Mouse (Mus musculus) limb, embryonic 12.5 days (tissue): ENCODE measurements at regions not wholly inside any gene's neighbourhood (a gene's known extent, or its start where the extent isn't known, plus 50 kb on each side); places are given as distances from the start of the nearest gene placed in this dataset.

Experiments used
- ATAC-seq: fragments of 200-750 bp; cut with Nextera tagmentation; 2 replicates; pipeline ENCODE4 v1.8.0; 2017; ENCODE audit warnings: low read depth, moderate TSS enrichment; ENCODE audit not compliant: insufficient number of reproducible peaks, insufficient read depth, low FRiP score, low TSS enrichment
- H3K27ac ChIP-seq: fragments of 300-500 bp; sonication (generic); 2 replicates; pipeline ENCODE4 v1.5.1; 2016; ENCODE audit warnings: mild to moderate bottlenecking, moderate library complexity
- H3K27me3 ChIP-seq: fragments of 300-500 bp; sonication (generic); 2 replicates; pipeline ENCODE4 v1.6.1; 2016; ENCODE audit warnings: mild to moderate bottlenecking, moderate library complexity
- H3K36me3 ChIP-seq: fragments of 300-500 bp; sonication (generic); 2 replicates; pipeline ENCODE4 v1.6.1; 2016; ENCODE audit warnings: mild to moderate bottlenecking, moderate library complexity
- H3K4me1 ChIP-seq: fragments of 300-500 bp; sonication (generic); replicated peaks from 2 replicates; pipeline ENCODE4 v1.6.1; 2016
- H3K4me2 ChIP-seq: fragments of 300-500 bp; sonication (generic); 2 replicates; pipeline ENCODE4 v1.6.1; 2016; ENCODE audit warnings: mild to moderate bottlenecking, moderate library complexity
- H3K4me3 ChIP-seq: fragments of 300-500 bp; sonication (generic); replicated peaks from 2 replicates; pipeline ENCODE4 v1.5.1; 2016; ENCODE audit warnings: mild to moderate bottlenecking
- H3K9ac ChIP-seq: fragments of 300-500 bp; sonication (generic); replicated peaks from 2 replicates; pipeline ENCODE4 v1.6.1; 2016; ENCODE audit warnings: mild to moderate bottlenecking, moderate library complexity
- H3K9me3 ChIP-seq: fragments of 300-500 bp; sonication (generic); 2 replicates; pipeline ENCODE4 v1.6.1; 2016; ENCODE audit warnings: mild to moderate bottlenecking, moderate library complexity
- WGBS: fragments of 180-500 bp; shearing (Covaris S2); methylation state at CpG from one replicate; pipeline ENCODE4 v1.1.7; 2016; 5-methylcytosine and 5-hydroxymethylcytosine counted together

GRCm38 (mm10) chr1:73495971-73496749 lies 480.5 kb upstream of the Tnp1 start:
- no peaks in the 10 kb centered on the region for H3K27me3 ChIP-seq
- no peaks in the 10 kb centered on the region for H3K9me3 ChIP-seq
- no peaks in the 10 kb centered on the region for H3K36me3 ChIP-seq
- H3K4me3 ChIP-seq: no peak overlapping the region
- no peak overlapping the region for H3K9ac ChIP-seq
- no peak for ATAC-seq
- no peak overlapping the region for H3K27ac ChIP-seq
- H3K4me1 ChIP-seq: no peaks in the 10 kb centered on the region
- no peak overlapping the region for H3K4me2 ChIP-seq

- Histone ChIP-seq H3K4me3 (no peak overlapping the region), H3K9ac (no peak overlapping the region), H3K36me3 (no peaks in the 10 kb centered on the region), H3K9me3 (no peaks in the 10 kb centered on the region), H3K27ac (no peak overlapping the region), H3K4me2 (no peak overlapping the region), H3K27me3 (no peaks in the 10 kb centered on the region), H3K4me1 (peaks cover 11% of the 10 kb centered on the region)
- 63% methylated on average over 2 of the region's 2 CpGs for WGBS
- no peak for ATAC-seq
Measured at GRCm38 (mm10) chr1:73481956-73482355, 466.2 kb upstream of the Tnp1 start.

- Histone ChIP-seq H3K9me3 (no peaks in the 10 kb centered on the region), H3K36me3 (no peaks in the 10 kb centered on the region), H3K4me2 (no peak overlapping the region), H3K27ac (no peak overlapping the region), H3K27me3 (no peaks in the 10 kb centered on the region), H3K9ac (no peak overlapping the region), H3K4me1 (peaks cover 11% of the 10 kb centered on the region), H3K4me3 (no peak overlapping the region)
- ATAC-seq: no peak
- 33% methylated on average over 4 of the region's 4 CpGs for WGBS
Measured at GRCm38 (mm10) chr1:73479349-73479920, 463.7 kb upstream of the Tnp1 start.

GRCm38 (mm10) chr1:73460598-73460997 lies 444.9 kb upstream of the Tnp1 start:
- H3K36me3 ChIP-seq: no peaks in the 10 kb centered on the region
- no peak overlapping the region for H3K9ac ChIP-seq
- no peak for ATAC-seq
- H3K27ac ChIP-seq: no peak overlapping the region
- no peak overlapping the region for H3K4me3 ChIP-seq
- no peaks in the 10 kb centered on the region for H3K9me3 ChIP-seq
- no peak overlapping the region for H3K4me2 ChIP-seq
- no peaks in the 10 kb centered on the region for H3K27me3 ChIP-seq
- H3K4me1 ChIP-seq: peaks cover 24% of the 10 kb centered on the region
- WGBS: 71% methylated on average over 3 of the region's 3 CpGs

GRCm38 (mm10) chr1:73459754-73460534 lies 444.2 kb upstream of the Tnp1 start:
- Histone ChIP-seq H3K9me3 (no peaks in the 10 kb centered on the region), H3K4me2 (no peak overlapping the region), H3K4me3 (no peak overlapping the region), H3K4me1 (peaks cover 21% of the 10 kb centered on the region), H3K27ac (no peak overlapping the region), H3K27me3 (no peaks in the 10 kb centered on the region), H3K9ac (no peak overlapping the region), H3K36me3 (no peaks in the 10 kb centered on the region)
- ATAC-seq: no peak
- 57% methylated on average over 13 of the region's 13 CpGs for WGBS

GRCm38 (mm10) chr1:73457261-73457660 lies 441.6 kb upstream of the Tnp1 start:
- Histone ChIP-seq H3K36me3 (no peaks in the 10 kb centered on the region), H3K4me2 (no peak overlapping the region), H3K27ac (no peak overlapping the region), H3K27me3 (no peaks in the 10 kb centered on the region), H3K9ac (no peak overlapping the region), H3K4me3 (no peak overlapping the region), H3K4me1 (peaks cover 10% of the 10 kb centered on the region), H3K9me3 (no peaks in the 10 kb centered on the region)
- ATAC-seq: no peak
- WGBS: 60% methylated on average over 2 of the region's 2 CpGs

- peaks cover 10% of the 10 kb centered on the region for H3K4me1 ChIP-seq
- H3K36me3 ChIP-seq: no peaks in the 10 kb centered on the region
- no peaks in the 10 kb centered on the region for H3K27me3 ChIP-seq
- H3K27ac ChIP-seq: no peak overlapping the region
- H3K4me2 ChIP-seq: no peak overlapping the region
- ATAC-seq: no peak
- H3K9ac ChIP-seq: no peak overlapping the region
- no peak overlapping the region for H3K4me3 ChIP-seq
- 67% methylated on average over 8 of the region's 8 CpGs for WGBS
- no peaks in the 10 kb centered on the region for H3K9me3 ChIP-seq
Measured at GRCm38 (mm10) chr1:73456359-73457062, 440.8 kb upstream of the Tnp1 start.

- no peak for ATAC-seq
- Histone ChIP-seq H3K27me3 (no peaks in the 10 kb centered on the region), H3K9me3 (peaks cover 6% of the 10 kb centered on the region; the same call in 1 of the 2 replicates), H3K4me1 (no peaks in the 10 kb centered on the region), H3K4me3 (no peak overlapping the region), H3K4me2 (no peak overlapping the region), H3K36me3 (no peaks in the 10 kb centered on the region), H3K27ac (no peak overlapping the region), H3K9ac (no peak overlapping the region)
- 62% methylated on average over 6 of the region's 6 CpGs for WGBS
Measured at GRCm38 (mm10) chr1:73444216-73444890, 428.6 kb upstream of the Tnp1 start.

GRCm38 (mm10) chr1:73438385-73438784 lies 422.7 kb upstream of the Tnp1 start:
- H3K4me3 ChIP-seq: no peak overlapping the region
- no peak overlapping the region for H3K4me2 ChIP-seq
- H3K36me3 ChIP-seq: no peaks in the 10 kb centered on the region
- H3K9me3 ChIP-seq: peaks cover 6% of the 10 kb centered on the region; the same call in 1 of the 2 replicates
- ATAC-seq: no peak
- no peak overlapping the region for H3K9ac ChIP-seq
- H3K4me1 ChIP-seq: no peaks in the 10 kb centered on the region
- H3K27ac ChIP-seq: no peak overlapping the region
- H3K27me3 ChIP-seq: no peaks in the 10 kb centered on the region
- whole genome bisulfite sequencing: 25% methylated on average over 8 of the region's 8 CpGs

- Histone ChIP-seq H3K9me3 (no peaks in the 10 kb centered on the region), H3K27me3 (no peaks in the 10 kb centered on the region), H3K4me1 (peaks cover 7% of the 10 kb centered on the region), H3K27ac (no peak overlapping the region), H3K9ac (no peak overlapping the region), H3K4me3 (no peak overlapping the region), H3K4me2 (no peak overlapping the region), H3K36me3 (no peaks in the 10 kb centered on the region)
- 88% methylated on average over 4 of the region's 4 CpGs for WGBS
- no peak for ATAC-seq
Measured at GRCm38 (mm10) chr1:73428101-73428500, 412.4 kb upstream of the Tnp1 start.
